Mouse (Mus musculus) spleen, adult 2 months (tissue): ENCODE measurements around the gene Abl1.

ENCODE experiments used
- CTCF ChIP-seq: fragments of 200-500 bp; IDR thresholded peaks from 2 replicates; pipeline ENCODE4 v1.5.1; 2011; ENCODE audit warnings: mild to moderate bottlenecking, inconsistent platforms; ENCODE audit not compliant: insufficient read depth, insufficient read length, insufficient replicate concordance; ENCODE audit errors: extremely low read depth
- POLR2A ChIP-seq: fragments of 200-500 bp; IDR thresholded peaks from 2 replicates; pipeline ENCODE4 v1.6.1; 2011; ENCODE audit warnings: low read depth, low read length, inconsistent platforms

- TF ChIP-seq CTCF, result no peak
- TF ChIP-seq POLR2A, result no peak
These were observed 122.3 kb downstream of the Abl1 start, which contains the start of gene Qrfp for GRCm38 (mm10) chr2:31810444-31810843.
